Mouse (Mus musculus) liver, embryonic 14.5 days (tissue): ENCODE results near the gene Akap8l. TPM values are rescaled to one million over a fixed set of nuclear protein-coding genes. Genes with fewer than 3 reads are reported as not detected.

ENCODE experiments used
- ATAC-seq: fragments of 200-750 bp; cut with Nextera tagmentation; 2 replicates; pipeline ENCODE4 v1.8.0; 2017; ENCODE audit warnings: moderate number of reproducible peaks, mild to moderate bottlenecking, moderate library complexity; ENCODE audit not compliant: insufficient read depth
- DNase-seq, 3 experiments: peaks; one replicate each; pipeline ENCODE4 v3.0.0-alpha.2; 2012 to 2013; ENCODE audit warnings: low read depth in 3 of 3, low spot score in 3 of 3
- H3K27ac ChIP-seq: fragments of 300-500 bp; sonication (generic); 2 replicates; pipeline ENCODE4 v1.5.1; 2014; ENCODE audit warnings: moderate library complexity, mild to moderate bottlenecking, control low read depth, inconsistent platforms
- H3K27me3 ChIP-seq: fragments of 300-500 bp; sonication (generic); 2 replicates; pipeline ENCODE4 v1.6.1; 2014; ENCODE audit warnings: mild to moderate bottlenecking, low read length, moderate library complexity; ENCODE audit not compliant: control insufficient read depth, insufficient read depth
- H3K36me3 ChIP-seq: fragments of 300-500 bp; sonication (generic); replicated peaks from 2 replicates; pipeline ENCODE4 v1.6.1; 2014; ENCODE audit warnings: low read depth; ENCODE audit not compliant: control insufficient read depth, insufficient read depth
- H3K4me1 ChIP-seq, 2 experiments: fragments of 200-500 bp in 1 of 2; fragments of 300-500 bp in 1 of 2; sonication (generic) in 1 of 2; replicated peaks; 2 replicates each; pipeline ENCODE4 v1.6.1; 2012 to 2014; ENCODE audit warnings: antibody characterized with exemption in 1 of 2, inconsistent platforms in 1 of 2, low read length in 1 of 2; ENCODE audit not compliant: control insufficient read depth in 2 of 2, insufficient read depth in 2 of 2
- H3K4me2 ChIP-seq: fragments of 300-500 bp; sonication (generic); 2 replicates; pipeline ENCODE4 v1.6.1; 2014; ENCODE audit warnings: low read depth, mild to moderate bottlenecking, control low read depth, moderate library complexity
- H3K4me3 ChIP-seq, 2 experiments: fragments of 200-500 bp in 1 of 2; fragments of 300-500 bp in 1 of 2; sonication (generic) in 1 of 2; 2 replicates each; pipeline ENCODE4 v1.5.1; 2012 to 2014; ENCODE audit warnings: low read depth in 2 of 2, low read length in 2 of 2, mild to moderate bottlenecking in 2 of 2, control low read depth in 1 of 2, inconsistent platforms in 1 of 2, moderate library complexity in 1 of 2; ENCODE audit not compliant: insufficient read depth in 1 of 2
- H3K9ac ChIP-seq: fragments of 300-500 bp; sonication (generic); replicated peaks from 2 replicates; pipeline ENCODE4 v1.6.1; 2014; ENCODE audit warnings: mild to moderate bottlenecking, control low read depth, moderate library complexity
- H3K9me3 ChIP-seq: fragments of 300-500 bp; sonication (generic); 2 replicates; pipeline ENCODE4 v1.6.1; 2016; ENCODE audit warnings: low read length, mixed read lengths; ENCODE audit not compliant: control insufficient read depth
- CTCF ChIP-seq: IDR thresholded peaks from 2 replicates; pipeline ENCODE4 v1.5.1; 2016; ENCODE audit warnings: antibody characterized with exemption, low read depth, control low read depth
- EP300 ChIP-seq: IDR thresholded peaks from 2 replicates; pipeline ENCODE4 v1.6.1; 2016; ENCODE audit warnings: antibody characterized with exemption, low read depth
- WGBS: fragments of 180-500 bp; shearing (Covaris S2); extraction: QIAGEN DNeasy Blood & Tissue Kit; methylation state at CpG from one replicate; pipeline ENCODE4 v1.1.7; 2014; ENCODE audit not compliant: insufficient replicate concordance; 5-methylcytosine and 5-hydroxymethylcytosine counted together
- polyA plus RNA-seq, 2 experiments: library from polyadenylated mRNA; depleted of rRNA in 1 of 2; stranded (reverse) in 1 of 2; unstranded in 1 of 2; fragments of >200 nt; fragmentation: Nextera tagmentation in 1 of 2; extraction: Ambion mirVana in 1 of 2; gene quantifications; 2 replicates each; pipeline versions ENCODE4 v1.2.1 to v1.2.3; 2012 to 2014

Gene Akap8l
- polyA plus RNA-seq, 2 experiments, result 18.9 to 35.4 TPM

DNA sequence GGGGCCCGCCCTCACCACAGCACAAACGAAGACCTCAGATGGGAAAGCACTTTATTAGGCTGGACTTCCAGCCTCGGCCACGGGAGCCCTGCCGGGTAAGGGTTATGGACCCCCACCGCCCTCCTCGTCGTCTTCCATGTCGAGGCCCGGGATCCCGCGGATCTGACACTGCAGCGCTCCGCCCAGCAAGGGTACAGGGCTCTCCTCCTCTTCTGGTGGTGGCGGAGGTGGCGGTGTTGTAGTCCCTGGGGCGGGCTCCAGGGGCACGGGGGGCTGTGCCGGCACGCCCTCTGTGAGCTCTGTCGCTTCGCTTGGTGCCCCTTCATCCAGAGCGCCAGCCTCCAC is 29.0 kb downstream of the Akap8l start:
- DNase-seq, result no peak
- Histone ChIP-seq H3K36me3 (peaks cover 31% of the 10 kb centered on the region), H3K4me3 (peak overlapping the region; percentile 76 to 77), H3K9me3 (no peaks in the 10 kb centered on the region), H3K4me2 (peak overlapping the region; percentile 86), H3K9ac (peak overlapping the region; percentile 62), H3K4me1 (peaks cover 7 to 10% of the 10 kb centered on the region in 2 experiments), H3K27ac (peak overlapping the region; percentile 79), H3K27me3 (no peaks in the 10 kb centered on the region)
- TF ChIP-seq CTCF (peak; percentile 41; the same call in 1 of the 2 replicates), EP300 (no peak)
- ATAC-seq, result peak; percentile 73
- under 1% methylated on average over 23 of the region's 23 CpGs for WGBS

DNA sequence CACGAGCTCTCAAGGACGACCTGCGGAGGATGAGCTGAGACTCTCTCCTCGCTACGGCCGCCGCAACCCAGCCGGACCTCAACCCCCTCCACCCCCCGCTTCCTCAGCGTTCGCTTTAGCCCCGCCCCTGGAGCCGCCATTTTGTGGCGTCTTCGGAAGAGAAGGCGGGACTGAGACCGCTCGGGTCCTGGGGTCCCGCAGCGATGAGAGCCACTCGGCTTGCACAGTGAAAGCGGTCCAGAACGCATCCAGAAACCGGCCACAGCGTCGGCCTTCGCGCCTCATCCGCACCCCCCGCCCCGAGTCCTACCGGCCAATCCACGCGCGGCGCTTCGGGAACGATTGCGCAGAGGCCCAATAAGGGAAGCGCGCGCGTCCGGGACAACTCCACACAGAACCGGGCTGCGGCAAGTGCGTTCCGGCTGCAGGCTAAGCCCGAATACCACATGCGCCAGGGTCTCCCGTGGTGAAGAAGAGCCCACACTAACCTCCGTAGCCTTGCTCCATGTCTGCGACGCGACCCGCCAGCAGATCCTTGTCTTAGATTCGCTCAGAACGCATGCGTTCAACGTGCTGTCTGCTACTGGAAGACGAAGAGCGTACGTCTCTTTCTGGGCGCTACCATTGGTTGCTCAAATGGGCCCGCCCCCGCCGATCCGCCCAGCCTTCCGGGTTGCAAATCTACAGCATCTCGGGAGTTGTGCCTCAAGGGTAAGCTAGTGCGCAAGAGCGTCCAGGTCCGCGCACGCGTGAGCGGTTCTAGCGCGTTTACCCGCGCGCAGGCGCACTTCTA is 29.6 kb downstream of the Akap8l start, which contains the start of gene Akap8:
TSS of gene Akap8 (minus strand) at position 642 of the 793 bp plus-strand sequence.
- ATAC-seq, result peak; percentile 97

DNA sequence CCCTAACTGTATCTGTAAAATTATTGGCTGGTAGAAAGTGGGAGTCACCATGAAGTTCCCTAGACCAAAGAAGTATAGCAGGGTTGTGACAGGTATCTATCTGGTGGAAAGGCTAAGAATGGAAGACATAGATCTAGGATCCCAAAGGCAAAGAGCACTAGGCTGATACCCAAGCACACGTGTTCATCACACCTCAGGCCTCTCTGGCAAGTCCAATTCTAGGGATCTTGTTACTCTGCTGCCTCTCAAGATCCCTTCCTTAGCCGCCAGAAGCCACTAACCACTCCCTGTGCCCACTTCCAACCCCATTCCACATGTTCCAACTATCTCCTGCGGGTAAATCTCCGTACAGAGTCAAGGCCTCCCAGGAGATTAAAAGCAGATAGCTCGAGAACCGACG is 30.5 kb downstream of the Akap8l start:
- DNase-seq, result no peak

More for the DNA sequence above, 29.6 kb downstream of the Akap8l start, which contains the start of gene Akap8:
- Histone ChIP-seq H3K36me3 (peaks cover 33% of the 10 kb centered on the region), H3K4me2 (peak within 1 kb of the TSS; percentile 86), H3K27me3 (no peaks in the 10 kb centered on the region), H3K9me3 (no peaks in the 10 kb centered on the region), H3K4me1 (peaks cover 7 to 10% of the 10 kb centered on the region in 2 experiments), H3K27ac (peak within 1 kb of the TSS; percentile 79), H3K9ac (peak within 1 kb of the TSS; percentile 74), H3K4me3 (peak within 1 kb of the TSS; percentile 76 to 90)
- under 1% methylated on average over 83 of the region's 83 CpGs for WGBS
- DNase-seq, result peak; percentile 97
- TF ChIP-seq CTCF, result no peak
- TF ChIP-seq EP300, result no peak

DNA sequence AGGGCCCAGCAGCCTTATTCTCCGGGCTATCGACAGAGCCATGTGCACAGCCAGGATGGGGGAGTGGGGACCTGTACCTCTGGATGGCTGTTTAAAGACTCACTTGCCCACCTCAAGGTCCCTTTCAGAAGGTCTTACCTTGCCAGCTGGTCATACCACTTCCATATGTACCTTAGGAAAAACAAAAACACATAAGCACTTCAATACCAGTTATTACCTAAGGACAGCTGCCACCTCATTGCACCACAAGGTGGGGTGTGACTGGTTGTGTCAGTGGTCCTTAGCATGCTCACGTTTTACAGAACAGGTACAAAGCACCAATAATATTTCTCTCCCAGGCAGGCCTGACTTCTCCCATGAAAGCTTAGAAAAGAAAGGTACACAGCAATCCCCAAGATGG is 32.7 kb downstream of the Akap8l start:
- Histone ChIP-seq H3K4me3 (no peak overlapping the region), H3K36me3 (peaks cover 58% of the 10 kb centered on the region), H3K9ac (no peak overlapping the region), H3K9me3 (no peaks in the 10 kb centered on the region), H3K4me1 (peaks cover 6 to 10% of the 10 kb centered on the region in 2 experiments), H3K27me3 (no peaks in the 10 kb centered on the region), H3K27ac (no peak overlapping the region), H3K4me2 (no peak overlapping the region)
- TF ChIP-seq EP300 (no peak), CTCF (0 out of 2 replicates have a peak, but pooled peaks have one; percentile 10)
- DNase-seq, result no peak
- 83% methylated on average over 3 of the region's 3 CpGs for WGBS
- no peak for ATAC-seq

More for the DNA sequence above, 30.5 kb downstream of the Akap8l start:
- Histone ChIP-seq H3K4me2 (peak overlapping the region; percentile 86), H3K4me3 (peak overlapping the region; percentile 76 to 90), H3K27me3 (no peaks in the 10 kb centered on the region), H3K4me1 (peaks cover 7 to 10% of the 10 kb centered on the region in 2 experiments), H3K9me3 (no peaks in the 10 kb centered on the region), H3K36me3 (peaks cover 40% of the 10 kb centered on the region), H3K27ac (peak overlapping the region; percentile 11), H3K9ac (peak overlapping the region; percentile 74)
- under 1% methylated on average over 7 of the region's 7 CpGs for WGBS
- no peak for ATAC-seq
- TF ChIP-seq CTCF (no peak), EP300 (no peak)

DNA sequence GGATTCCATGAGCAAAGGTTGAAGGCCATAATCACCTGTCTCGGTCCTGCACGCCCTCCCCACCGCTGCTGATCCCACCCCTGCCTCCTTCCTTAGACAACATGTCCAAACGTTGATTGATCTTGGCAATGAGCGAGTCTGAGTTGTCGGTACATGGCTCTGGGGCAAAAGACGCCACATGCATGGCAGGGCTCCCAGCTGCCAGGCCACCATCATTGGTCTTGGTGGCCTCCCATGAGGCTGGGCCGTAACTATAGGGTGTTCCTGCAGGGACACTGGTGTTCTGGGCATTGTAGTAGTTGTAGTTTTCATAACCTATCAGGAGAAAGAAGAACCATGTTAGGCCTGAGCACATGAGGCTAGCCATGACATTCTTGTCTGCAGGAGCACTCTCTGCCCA is 33.4 kb downstream of the Akap8l start:
- TF ChIP-seq CTCF, result no peak
- TF ChIP-seq EP300, result no peak
- Histone ChIP-seq H3K27me3 (no peaks in the 10 kb centered on the region), H3K4me3 (no peak overlapping the region), H3K9me3 (no peaks in the 10 kb centered on the region), H3K27ac (no peak overlapping the region), H3K4me1 (peaks cover 0 to 7% of the 10 kb centered on the region in 2 experiments), H3K4me2 (no peak overlapping the region), H3K36me3 (peaks cover 65% of the 10 kb centered on the region), H3K9ac (no peak overlapping the region)
- DNase-seq, result no peak
- 87% methylated on average over 8 of the region's 8 CpGs for WGBS
- no peak for ATAC-seq
